Mouse (Mus musculus): Measurements from ENCODE around the gene Zfp866.

DNA sequence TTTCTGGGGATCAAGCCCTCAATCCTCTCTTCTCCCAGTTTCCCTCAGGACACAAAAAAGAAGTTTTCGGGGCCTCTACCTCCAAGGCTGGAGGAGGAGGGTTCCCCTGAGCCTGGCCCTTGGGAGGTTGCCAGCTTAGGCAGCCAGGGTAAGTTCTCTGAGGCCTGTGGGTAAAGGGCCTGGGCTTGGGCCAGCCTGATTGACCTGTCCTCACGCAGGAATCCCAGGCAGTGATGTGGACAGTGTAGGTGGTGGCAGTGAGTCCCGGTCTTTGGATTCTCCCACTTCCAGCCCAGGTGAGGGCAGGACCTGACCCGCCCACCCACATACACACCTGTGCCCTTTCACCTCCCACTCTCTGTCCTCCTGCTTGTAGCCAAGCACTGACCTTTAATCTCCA lies 24.4 kb upstream of the Zfp866 start:
- no peak for TF ChIP-seq CTCF (IDR thresholded peaks at IDR 0.05; ENCODE audit: extremely low read depth, insufficient read depth, low read length)
- TF ChIP-seq POLR2A (IDR thresholded peaks at IDR 0.05; ENCODE audit: extremely low read depth, insufficient read depth, low read length): no peak

Data from cortical plate, adult 2 months (tissue).